Mouse (Mus musculus): ENCODE data around the gene Pdss2.

GRCm38 (mm10) chr10:43217361-43217900 lies 3.9 kb upstream of the Pdss2 start:
- TF ChIP-seq ZNF384 (IDR thresholded peaks at IDR 0.05; ENCODE audit: low read depth, low read length) (no peak), ZC3H11A (IDR thresholded peaks at IDR 0.05; ENCODE audit: borderline replicate concordance, low read depth, low read length) (no peak)

Data from ES-E14 (cell line).